Mouse (Mus musculus) adrenal gland, postnatal 4 days (tissue): ENCODE data around the gene Tada2b. TPM values are rescaled to one million over a fixed set of nuclear protein-coding genes. Genes with fewer than 3 reads are reported as not detected.

ENCODE experiments used
- DNase-seq, 2 experiments: peaks; one replicate each; pipeline ENCODE4 v3.0.0; 2021 to 2022; ENCODE audit warnings: low spot score in 2 of 2, mixed read lengths in 2 of 2
- long read RNA-seq, 2 experiments: library from polyadenylated mRNA; stranded (forward); transcript quantifications; one replicate each; pipeline ENCODE4 v2.0.0; 2021
- total RNA-seq, 2 experiments: library from RNA; stranded (reverse); gene quantifications; 2 replicates each; pipeline ENCODE4 v1.2.3; 2021

Tada2b gene
- 10 to 100 TPM; 30.1 to 32.2 TPM for total RNA-seq
- long read RNA-seq, experiment 1, transcript Tada2b-201 (2 exons, 3,791 nt): major isoform, 11 of 14 reads
- long read RNA-seq, experiment 1, partial matches to known transcripts: 3 of 14 reads
- long read RNA-seq, experiment 1, other reads (novel, unspliced or antisense): 0 of 14 reads
- long read RNA-seq, experiment 2, transcript Tada2b-201 (2 exons, 3,791 nt): major isoform, 38 of 58 reads
- long read RNA-seq, experiment 2, partial matches to known transcripts: 0 of 58 reads
- long read RNA-seq, experiment 2, other reads (novel, unspliced or antisense): 20 of 58 reads

DNA sequence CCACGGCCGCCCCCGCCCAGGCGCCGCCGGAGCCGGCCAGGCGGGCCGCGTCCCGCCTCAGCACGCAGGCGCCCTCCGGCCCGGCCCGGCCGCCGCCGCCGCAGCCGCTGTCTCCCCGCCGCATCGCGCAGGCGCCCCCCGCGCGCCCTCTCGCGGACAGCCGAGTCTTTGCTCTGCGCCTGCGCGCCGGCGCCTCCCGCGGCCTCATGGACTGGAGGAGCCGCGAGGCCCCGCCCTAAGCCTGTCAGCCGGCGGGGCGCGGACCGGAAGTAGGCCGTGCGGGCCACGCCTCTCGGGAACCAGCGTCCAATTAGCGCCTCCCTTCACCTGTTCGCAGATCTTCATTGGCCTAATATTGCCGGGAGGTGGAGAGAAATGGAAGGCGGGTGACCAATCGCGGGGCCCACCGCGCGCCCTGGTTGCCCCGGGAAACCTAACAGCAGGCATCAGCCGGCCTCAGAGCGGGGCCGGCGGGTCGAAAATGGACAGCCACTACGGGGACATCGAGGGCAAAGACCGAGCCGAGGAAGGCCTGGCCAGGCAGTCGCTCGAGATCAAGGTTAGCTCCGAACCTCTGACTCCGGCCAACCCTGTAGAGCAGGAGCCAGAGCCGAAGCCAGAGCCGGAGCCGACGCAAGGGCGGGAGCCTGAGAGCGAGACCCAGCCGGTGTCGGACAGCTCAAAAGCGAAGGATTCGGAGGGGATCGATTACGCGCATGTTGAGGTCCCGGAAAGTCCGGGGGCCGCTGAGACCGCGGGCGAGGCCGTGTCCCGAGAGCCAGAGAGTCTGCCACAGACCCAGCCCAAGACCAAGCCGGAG is at the start of gene Tada2b, which contains the start of gene Ccdc96:
TSS of gene Tada2b (minus strand) at position 115 of the 820 bp plus-strand sequence.
TSS of gene Ccdc96 (plus strand) at position 418 of the 820 bp plus-strand sequence.
- peak; percentile 90 to 94 for DNase-seq

DNA sequence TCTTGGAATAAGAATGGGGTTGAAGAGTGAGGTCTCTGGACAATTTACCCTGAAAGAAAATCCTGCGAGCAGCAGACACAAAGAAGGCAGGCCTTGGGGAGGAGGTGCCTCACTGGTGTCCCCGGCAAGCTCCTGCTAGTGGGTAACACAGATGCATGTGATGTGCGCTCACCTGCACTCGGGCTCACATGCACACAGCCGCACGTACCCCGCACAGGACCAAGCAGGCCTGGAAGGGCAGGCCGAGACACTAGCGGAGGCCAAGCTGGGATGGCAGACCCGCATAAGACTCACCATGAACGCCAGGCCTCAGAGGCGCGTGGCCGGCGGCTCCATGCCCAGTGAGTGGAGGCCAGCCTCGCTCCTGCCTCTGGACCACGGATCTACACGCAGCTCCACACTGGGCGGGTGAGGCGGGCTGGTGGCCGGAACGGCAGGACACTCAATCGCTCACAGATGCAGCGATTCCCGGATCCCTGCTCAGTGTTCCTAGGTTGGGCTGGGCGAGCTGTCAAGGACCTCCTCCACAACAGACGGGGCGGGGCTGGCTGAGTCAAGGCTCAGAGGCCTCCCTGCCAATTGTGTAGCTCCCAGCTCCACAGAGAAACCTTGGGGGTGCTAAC is 46.2 kb upstream of the Tada2b start:
- peak; percentile 89 to 94 for DNase-seq

DNA sequence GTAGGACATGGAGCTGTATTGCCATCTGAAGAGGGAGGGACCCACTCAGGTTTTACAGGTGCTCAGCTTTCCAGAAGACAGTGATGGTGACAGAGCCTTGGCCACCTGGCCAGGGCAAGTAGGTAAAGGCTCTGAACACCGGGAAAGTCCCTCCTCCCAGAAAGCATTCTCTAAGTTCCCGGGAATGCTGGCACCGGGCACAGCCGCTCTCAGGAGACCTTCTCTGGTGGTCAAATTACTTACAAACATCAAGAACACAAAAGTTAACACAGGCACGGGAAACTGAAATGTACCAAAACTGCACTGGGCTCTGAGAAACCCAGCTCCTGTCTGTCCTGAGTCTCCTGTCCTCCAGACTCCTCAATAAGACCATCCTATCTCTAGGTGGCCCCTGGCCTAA is 45.6 kb upstream of the Tada2b start:
- DNase-seq: no peak

DNA sequence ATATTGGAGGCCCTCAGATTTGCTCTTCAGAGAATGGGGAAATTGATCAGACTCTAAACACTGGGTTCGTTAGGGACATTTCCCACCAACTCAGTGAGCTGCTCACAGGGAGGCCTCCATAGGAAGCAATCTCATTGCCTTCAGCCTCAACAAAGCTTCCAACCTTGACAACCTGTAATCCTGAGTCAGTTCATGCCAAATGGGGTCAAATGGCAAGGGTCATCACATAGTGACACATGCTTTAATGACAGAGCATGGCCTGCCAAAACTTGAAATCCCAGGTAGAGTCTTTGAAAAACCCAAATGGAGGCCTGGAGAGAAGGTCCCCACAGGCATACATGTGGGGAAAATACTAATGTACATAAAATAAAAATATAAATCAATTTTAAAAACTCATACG is 42.8 kb upstream of the Tada2b start:
- DNase-seq: no peak

DNA sequence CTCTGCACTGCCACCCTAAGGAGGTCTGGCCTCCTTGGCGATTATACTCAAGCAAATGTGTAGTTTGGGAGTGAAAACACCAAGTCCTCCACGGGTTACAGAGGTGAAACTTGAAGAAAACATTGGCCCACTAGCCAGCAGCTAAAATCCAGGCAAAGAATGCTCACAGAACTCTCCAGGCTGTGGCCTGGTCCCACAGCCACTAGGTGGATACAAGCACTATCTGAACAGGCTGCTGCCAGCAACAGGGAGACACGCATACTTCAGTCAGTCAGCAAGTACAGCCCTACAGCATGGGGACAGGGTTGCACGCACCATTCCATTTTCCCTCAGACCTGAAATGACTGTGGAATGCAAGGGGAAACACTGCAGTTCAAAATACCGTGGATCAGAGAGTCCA is 42.2 kb upstream of the Tada2b start:
- DNase-seq: no peak

DNA sequence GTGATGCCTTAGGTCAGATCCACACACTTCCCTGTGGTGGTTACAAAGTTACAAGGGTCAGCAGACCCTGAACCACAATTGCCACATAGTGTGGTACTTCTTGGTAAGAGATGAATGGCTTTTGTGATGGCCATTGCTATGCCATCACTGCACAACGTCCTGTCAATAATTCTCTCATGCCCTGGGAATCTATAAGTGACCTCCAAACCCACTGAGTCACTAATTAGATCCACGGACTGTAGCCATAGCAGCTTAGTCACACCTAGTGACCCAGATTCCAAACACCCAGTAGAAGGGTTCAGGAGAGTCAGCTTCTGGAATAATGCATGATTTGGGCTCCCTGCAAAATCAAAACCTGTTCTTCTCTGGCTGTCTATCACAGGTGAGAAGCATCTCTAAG is 41.1 kb upstream of the Tada2b start:
- no peak for DNase-seq

DNA sequence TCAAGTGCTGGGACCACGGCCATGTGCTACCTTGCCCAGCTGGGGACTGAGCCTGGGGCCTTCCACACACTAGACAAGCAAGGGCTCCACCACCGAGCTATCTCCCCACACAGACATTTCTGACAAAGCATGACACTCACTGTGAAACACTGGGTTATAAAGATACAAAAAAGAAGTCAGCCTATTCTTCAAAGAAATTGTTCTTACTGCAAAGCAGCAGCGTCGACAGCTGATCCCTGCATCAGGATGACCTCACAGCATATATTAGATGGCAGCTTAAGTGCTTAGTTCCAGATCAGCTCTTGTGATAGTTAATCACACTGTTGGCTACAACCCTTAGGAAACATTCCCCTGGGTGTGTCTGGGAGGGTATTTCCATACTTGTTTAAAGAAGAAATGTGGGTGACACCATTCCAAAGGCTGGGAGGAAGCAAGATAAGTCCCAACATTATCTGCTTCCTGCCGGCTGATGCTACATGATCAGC is 39.2 kb upstream of the Tada2b start:
- DNase-seq: no peak

DNA sequence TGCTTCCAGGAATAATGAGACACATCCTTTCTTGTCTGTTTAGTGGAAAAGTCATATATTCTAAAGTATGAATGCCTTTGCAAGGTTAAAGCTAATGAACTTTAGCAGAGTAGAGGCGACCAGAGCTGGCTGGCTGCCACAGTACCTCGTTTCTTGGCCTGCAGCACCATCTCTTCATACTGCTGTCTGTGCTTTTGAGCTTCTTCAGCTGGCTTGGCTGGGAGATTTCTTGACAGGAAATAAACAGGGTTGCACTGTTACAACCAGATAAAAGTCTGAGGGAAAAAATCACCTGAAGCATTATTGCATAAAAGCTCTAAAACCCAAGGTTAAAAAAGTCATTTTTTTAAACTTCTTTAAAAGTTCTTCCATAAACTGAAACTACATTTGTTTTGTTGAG is 38.7 kb upstream of the Tada2b start:
- DNase-seq: no peak

DNA sequence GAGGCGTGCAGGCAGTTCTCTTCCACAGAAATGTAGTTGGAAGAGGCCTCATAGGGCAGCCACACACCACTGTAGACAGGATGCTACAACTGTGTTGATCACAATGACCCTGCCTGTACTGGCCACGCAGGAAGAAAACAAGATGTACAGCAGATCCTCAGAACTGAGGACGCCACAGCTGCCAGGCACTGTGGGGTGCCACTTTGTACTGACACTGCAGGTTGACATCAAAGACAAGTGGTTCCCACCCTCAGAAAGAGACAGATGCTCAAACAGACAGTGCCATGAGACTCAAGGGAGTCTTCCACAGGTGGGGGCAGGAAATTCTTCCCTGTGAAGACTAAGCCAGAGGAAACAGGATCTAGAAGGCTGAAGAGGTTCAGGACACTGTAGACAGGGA is 35.7 kb upstream of the Tada2b start:
- DNase-seq: no peak

DNA sequence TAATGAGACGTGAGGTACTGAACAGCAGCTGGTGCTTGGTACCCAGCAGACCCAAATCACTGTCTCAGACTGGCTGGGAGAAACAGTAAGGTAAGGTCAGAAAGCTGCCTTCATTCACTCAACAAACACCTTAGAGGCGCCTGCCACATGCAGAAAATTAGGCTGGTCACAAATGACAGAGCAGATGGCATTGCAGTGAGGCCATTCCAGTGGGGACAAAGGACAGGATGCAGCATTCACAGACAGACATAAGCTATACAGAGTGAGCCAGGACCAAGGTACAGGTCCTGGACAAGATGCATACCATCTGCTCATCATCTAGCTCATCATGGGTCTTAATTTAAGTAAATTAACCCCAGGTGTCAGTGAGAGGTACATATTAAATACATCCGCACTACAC is 33.5 kb upstream of the Tada2b start:
- DNase-seq: no peak

DNA sequence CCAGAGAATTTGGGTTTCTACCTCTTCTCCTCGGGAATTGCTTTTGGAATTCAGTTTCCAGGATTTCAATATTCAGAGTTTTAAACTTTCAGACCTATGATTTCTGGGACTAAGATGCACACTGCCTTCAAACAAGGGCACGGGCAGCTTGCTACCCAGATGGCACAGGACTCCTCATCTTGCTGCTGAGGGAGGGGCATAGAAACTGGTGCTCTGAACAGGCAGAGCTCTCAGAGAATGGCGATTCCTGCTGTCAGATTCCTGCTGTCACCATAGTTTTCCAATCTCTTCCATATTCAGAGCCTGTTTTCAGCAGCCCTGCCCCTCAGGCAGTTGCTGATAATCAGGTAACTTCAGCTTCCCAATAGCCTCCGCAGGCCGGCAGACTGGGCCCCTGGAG is 31.5 kb upstream of the Tada2b start:
- no peak for DNase-seq

DNA sequence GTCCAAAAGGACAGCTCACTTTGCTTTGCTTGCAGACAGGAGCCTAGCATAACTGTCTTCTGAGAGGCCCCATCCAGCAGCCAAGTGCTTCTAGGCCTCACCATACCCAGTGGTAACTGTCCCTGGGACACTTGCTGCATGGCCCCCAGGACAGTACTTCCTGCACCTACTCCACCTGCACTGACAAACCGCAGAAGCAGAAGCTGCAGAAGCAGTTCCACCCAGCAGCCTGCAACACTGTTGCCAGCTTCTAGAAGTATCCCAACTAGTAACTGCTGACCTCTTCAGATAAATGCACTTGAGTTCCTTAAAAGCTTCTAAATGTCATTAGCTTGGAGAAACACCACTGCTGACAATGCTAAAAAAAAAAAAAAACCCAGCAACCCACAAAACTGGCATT is 31.0 kb upstream of the Tada2b start:
- DNase-seq: no peak

DNA sequence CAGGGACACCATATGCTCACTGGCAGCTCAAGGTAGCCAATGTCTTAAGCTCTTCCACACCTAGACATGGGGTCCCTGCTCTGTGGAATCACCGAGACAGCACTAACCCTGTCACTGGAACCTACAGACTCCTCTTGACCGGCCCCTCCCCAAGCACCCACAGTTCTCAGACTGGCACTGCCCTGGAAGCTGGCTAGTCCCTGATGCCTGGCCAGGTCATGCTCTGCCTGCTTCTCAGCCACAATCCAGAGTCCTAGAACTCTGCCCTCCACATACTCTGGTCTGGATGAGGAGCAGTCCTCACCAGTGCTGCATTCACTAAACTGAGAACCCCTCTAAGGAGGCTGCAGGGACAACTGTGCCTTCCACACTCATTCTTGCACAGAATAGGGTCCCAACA is 26.9 kb upstream of the Tada2b start:
- no peak for DNase-seq

DNA sequence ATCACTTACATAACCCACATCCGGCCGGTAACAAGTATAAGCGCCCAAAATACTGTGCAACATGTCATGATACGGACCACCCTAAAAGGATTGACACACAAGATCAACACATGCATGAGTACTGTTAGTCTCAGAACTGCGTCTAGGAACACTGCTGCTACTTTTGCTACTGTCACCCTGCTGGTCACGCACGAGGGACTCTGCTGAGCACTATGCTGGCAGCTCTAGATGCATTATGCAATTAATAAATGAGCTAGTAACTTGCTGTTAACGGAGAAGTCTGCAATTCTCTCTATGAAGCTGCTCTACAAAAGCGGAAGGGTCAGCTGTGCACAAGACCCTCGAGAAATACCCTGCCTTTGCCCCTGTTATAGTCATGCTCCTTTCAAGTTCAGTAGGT is 24.3 kb upstream of the Tada2b start:
- DNase-seq: no peak

DNA sequence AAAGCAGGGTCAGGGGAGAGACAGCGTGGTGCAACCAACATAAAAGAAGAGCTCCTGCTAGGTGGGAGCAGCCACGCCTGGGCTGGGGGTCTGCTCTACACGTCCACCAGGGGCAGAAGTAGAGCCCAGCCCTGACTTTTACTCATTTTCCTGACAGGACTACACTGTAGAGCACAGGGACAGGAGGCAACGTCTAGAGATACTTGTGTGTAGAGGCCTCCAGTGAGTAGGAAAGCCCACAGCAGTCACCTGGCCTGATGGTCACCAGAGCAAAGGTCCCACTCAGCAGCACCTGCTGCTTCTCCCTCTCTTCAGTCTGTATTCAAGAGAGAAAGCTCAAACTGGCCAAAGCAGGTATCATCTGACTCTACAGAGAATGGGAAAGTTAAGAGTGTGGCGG is 21.6 kb upstream of the Tada2b start:
- DNase-seq: no peak

DNA sequence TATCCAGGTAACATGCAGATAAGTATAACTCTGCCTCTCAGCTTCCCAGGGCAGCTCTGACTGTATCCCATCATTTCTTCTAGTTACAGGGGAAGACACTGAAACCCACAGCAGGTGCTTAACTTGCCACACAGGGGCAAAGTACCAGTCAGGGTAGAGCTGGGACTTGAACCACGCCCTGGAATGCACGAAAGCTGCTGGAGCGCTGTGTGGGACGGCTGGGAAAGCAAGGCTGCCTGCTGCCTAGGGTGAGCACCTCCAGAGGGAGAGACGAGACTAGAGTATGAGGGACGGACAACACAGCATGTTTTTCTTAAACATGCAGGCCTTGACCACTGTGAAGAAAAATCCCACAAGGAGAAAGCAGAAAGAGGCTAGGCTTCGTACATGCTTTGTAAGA is 21.1 kb upstream of the Tada2b start:
- no peak for DNase-seq

DNA sequence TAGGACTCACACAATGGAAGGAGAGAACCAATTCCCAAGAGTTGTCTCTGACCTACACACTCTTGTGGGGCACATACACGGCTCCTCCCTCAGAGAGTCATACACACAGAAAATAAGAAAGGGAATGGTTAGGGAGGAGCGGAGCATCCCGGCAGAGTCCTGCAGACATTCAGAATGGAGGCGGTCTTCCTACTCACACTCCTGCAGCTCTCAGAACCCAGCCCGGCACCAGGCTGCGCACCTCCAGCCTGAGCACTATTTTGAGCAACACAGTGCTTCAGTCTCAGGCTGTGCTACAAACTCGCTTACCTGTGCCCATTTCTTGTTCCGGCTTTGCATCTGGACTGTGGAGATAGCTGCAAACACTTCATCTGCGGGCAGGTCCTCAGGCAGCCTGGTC is 10.6 kb upstream of the Tada2b start:
- no peak for DNase-seq

DNA sequence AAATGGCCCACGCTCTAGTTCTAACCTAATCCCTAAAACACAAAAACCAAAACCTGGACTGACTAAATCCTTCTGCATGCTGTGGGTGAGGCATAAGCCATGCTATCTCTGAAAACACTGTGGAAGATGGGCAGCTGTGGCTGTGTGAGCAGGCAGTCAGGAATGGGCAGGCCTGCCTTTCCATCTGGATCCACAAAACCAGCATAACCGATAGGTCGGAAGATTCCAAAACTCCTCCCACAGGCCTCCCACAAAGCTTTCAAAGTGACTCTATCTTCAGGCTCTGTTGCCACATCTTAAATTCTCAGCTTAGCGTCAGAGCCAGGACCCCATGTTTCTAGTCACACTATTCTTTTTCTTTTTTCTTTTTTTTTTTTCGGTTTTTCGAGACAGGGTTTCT is 9.8 kb upstream of the Tada2b start:
- DNase-seq: no peak

DNA sequence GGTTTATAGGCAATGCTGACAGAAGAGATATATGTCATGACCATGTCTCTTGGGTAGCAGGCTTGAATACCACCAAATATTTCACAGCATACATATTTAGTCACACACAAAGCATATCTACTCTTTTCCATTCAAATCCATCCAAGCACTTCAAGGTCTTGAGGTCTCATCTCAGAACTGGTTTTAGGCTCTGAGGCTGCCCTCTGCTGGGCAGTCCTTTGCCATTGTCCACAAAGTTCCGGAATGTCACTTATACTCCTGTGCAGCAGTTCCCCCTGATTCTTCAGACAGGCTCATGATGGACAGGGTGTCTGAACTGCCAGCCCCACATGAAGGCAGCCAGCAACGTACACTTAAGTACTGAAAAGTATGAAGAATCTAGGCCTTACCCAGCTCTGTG is 5.1 kb upstream of the Tada2b start:
- no peak for DNase-seq

DNA sequence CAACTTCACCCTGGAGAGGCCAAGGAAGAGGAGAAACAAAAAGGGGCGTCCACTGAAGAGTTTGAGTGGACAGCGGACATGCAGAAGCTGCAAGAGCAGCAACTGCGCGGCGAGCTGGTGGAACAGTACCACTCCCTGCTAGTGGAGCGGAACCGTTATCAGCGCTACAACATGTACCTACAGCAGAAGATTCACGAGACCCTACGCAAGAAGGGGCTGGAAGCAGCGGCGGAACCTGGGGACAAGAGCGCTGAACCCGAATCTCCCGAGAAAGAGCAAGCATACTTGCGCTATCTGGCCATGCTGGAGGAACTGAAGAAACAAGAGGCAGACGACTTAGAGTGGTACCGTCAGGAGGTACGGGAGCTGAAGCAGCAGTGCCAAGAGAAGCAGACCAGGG is 1.2 kb upstream of the Tada2b start:
- DNase-seq: no peak

DNA sequence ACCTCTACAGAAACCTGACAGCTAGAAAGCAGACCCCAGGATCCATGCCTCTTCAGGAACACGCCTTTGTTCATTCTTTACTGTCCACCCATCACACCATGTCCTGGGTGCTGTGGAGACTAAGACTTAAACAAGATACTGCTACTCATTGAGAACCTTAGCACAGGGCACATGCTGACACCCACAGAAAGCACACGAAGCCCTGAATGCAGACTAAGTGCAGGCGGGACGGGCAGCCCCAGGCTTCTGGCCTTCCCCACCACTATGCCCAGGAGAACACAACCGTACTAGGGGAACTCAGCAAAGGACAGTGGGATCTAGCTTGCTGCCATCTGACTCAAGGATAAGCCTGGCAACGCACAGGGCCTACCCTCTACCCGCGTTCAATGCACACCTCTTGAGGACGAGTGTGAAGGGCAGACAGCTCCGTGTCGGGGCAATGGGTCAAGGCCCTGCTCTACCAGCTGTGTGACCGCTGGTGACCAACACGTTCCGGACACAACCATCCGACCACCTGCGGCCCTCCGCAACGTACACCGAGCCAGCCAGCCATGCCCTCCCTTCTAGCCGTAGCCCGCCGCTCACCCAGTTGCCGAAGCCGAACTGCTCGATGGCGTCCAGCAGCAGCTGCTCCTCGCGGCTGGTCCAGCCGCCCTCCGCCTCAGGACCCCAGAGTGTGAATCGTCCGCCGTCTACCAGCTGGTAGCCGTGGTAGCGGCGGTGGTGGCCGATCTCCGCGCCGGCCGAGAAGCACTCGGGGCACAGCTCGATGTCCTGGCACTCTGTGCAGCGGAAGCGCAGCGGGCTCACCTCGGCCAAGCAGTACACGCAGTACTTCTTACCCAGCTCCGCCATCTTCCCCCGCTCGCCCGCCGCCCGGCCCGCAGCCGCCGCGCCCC is 633 bp downstream of the Tada2b start:
- peak; percentile 23 to 31 for DNase-seq
